Mouse (Mus musculus): ENCODE measurements around the gene Asgr2.

- TF ChIP-seq CTCF (IDR thresholded peaks at IDR 0.05; ENCODE audit: insufficient read depth, low read depth, low read length): no peak
- TF ChIP-seq POLR2A (IDR thresholded peaks at IDR 0.05; ENCODE audit: insufficient read depth, low read depth, low read length): no peak
Measured at GRCm38 (mm10) chr11:70049816-70050215, 42.6 kb upstream of the Asgr2 start.
